Mouse (Mus musculus) cerebellum, postnatal 25 days (tissue): Measurements from ENCODE around the gene Gpatch2l.

Experiments used
- DNase-seq, 2 experiments: peaks; one replicate each; pipeline ENCODE4 v3.0.0; 2021; ENCODE audit warnings: mixed read lengths in 2 of 2

The Gpatch2l gene

GRCm38 (mm10) chr12:86241604-86242536 lies at the start of gene Gpatch2l:
Gene Gpatch2l, plus strand, starts transcription at chr12:86241858.
- DNase-seq: peak; percentile 95 to 97

GRCm38 (mm10) chr12:86192036-86192449 lies 49.6 kb upstream of the Gpatch2l start:
- no peak for DNase-seq

- DNase-seq: no peak
These were observed 44.7 kb upstream of the Gpatch2l start for GRCm38 (mm10) chr12:86196944-86197343.

- DNase-seq: no peak
These were observed 38.1 kb upstream of the Gpatch2l start for GRCm38 (mm10) chr12:86203443-86204057.

- peak in 1 of 2 experiments; percentile 14 for DNase-seq
These were observed 30.5 kb upstream of the Gpatch2l start for GRCm38 (mm10) chr12:86211099-86211520.

- DNase-seq: peak in 1 of 2 experiments; percentile 17
These were observed 28.8 kb upstream of the Gpatch2l start for GRCm38 (mm10) chr12:86212693-86213470.

- DNase-seq: peak in 1 of 2 experiments; percentile 6
These were observed 27.5 kb upstream of the Gpatch2l start for GRCm38 (mm10) chr12:86214201-86214600.

- DNase-seq: peak; percentile 15 to 27
These were observed 24.8 kb upstream of the Gpatch2l start for GRCm38 (mm10) chr12:86216687-86217421.

- DNase-seq: peak in 1 of 2 experiments; percentile 9
These were observed 21.2 kb upstream of the Gpatch2l start for GRCm38 (mm10) chr12:86220200-86221021.

GRCm38 (mm10) chr12:86221074-86221703 lies 20.5 kb upstream of the Gpatch2l start:
- DNase-seq: no peak

- DNase-seq: no peak
These were observed 7.4 kb upstream of the Gpatch2l start for GRCm38 (mm10) chr12:86234295-86234694.

- no peak for DNase-seq
These were observed 2.9 kb upstream of the Gpatch2l start for GRCm38 (mm10) chr12:86238736-86239135.

- DNase-seq: no peak
These were observed 905 bp downstream of the Gpatch2l start for GRCm38 (mm10) chr12:86242563-86242962.

GRCm38 (mm10) chr12:86243936-86244335 lies 2.3 kb downstream of the Gpatch2l start:
- no peak for DNase-seq

GRCm38 (mm10) chr12:86250183-86250582 lies 8.5 kb downstream of the Gpatch2l start:
- no peak for DNase-seq

GRCm38 (mm10) chr12:86254910-86255309 lies 13.3 kb downstream of the Gpatch2l start:
- DNase-seq: no peak

GRCm38 (mm10) chr12:86271626-86272025 lies 30.0 kb downstream of the Gpatch2l start:
- no peak for DNase-seq

- no peak for DNase-seq
These were observed 32.6 kb downstream of the Gpatch2l start for GRCm38 (mm10) chr12:86274246-86274645.

- no peak for DNase-seq
These were observed 34.1 kb downstream of the Gpatch2l start for GRCm38 (mm10) chr12:86275731-86276130.

- no peak for DNase-seq
These were observed 34.8 kb downstream of the Gpatch2l start for GRCm38 (mm10) chr12:86276463-86276862.

- no peak for DNase-seq
These were observed 35.2 kb downstream of the Gpatch2l start for GRCm38 (mm10) chr12:86276895-86277294.
